Mouse (Mus musculus) liver, embryonic 11.5 days (tissue): ENCODE measurements around the gene Laptm5. TPM values are rescaled to one million over a fixed set of nuclear protein-coding genes. Genes with fewer than 3 reads are reported as not detected.
A peak's percentile ranks its signal among the peaks of the same experiment; 100 is the strongest.

Experiments used
- ATAC-seq: fragments of 200-750 bp; cut with Nextera tagmentation; replicated peaks from 2 replicates; pipeline ENCODE4 v1.8.0; 2017; ENCODE audit warnings: moderate number of reproducible peaks, mild to moderate bottlenecking, moderate TSS enrichment, moderate library complexity; ENCODE audit not compliant: low FRiP score
- DNase-seq: peaks from one replicate; pipeline ENCODE4 v3.0.0-alpha.2; 2017; ENCODE audit warnings: low spot score
- H3K27ac ChIP-seq: fragments of 300-500 bp; sonication (generic); 2 replicates; pipeline ENCODE4 v1.5.1; 2014; ENCODE audit warnings: mild to moderate bottlenecking, low read depth, low read length, control low read depth
- H3K27me3 ChIP-seq: fragments of 300-500 bp; sonication (generic); replicated peaks from 2 replicates; pipeline ENCODE4 v1.6.1; 2014; ENCODE audit warnings: low read length, mixed read lengths; ENCODE audit not compliant: control insufficient read depth, insufficient read depth
- H3K36me3 ChIP-seq: fragments of 300-500 bp; sonication (generic); 2 replicates; pipeline ENCODE4 v1.6.1; 2014; ENCODE audit warnings: mild to moderate bottlenecking, low read length, moderate library complexity, mixed read lengths; ENCODE audit not compliant: control insufficient read depth, insufficient read depth
- H3K4me1 ChIP-seq: fragments of 300-500 bp; sonication (generic); replicated peaks from 2 replicates; pipeline ENCODE4 v1.6.1; 2014; ENCODE audit warnings: low read length, mixed read lengths; ENCODE audit not compliant: control insufficient read depth, insufficient read depth
- H3K4me2 ChIP-seq: fragments of 300-500 bp; sonication (generic); 2 replicates; pipeline ENCODE4 v1.6.1; 2014; ENCODE audit warnings: mild to moderate bottlenecking, control low read depth, moderate library complexity
- H3K4me3 ChIP-seq: fragments of 300-500 bp; sonication (generic); 2 replicates; pipeline ENCODE4 v1.5.1; 2014; ENCODE audit warnings: low read depth, low read length, control low read depth
- H3K9ac ChIP-seq: fragments of 300-500 bp; sonication (generic); 2 replicates; pipeline ENCODE4 v1.6.1; 2014; ENCODE audit warnings: low read depth, low read length, control low read depth
- H3K9me3 ChIP-seq: fragments of 300-500 bp; sonication (generic); 2 replicates; pipeline ENCODE4 v1.6.1; 2016; ENCODE audit warnings: low read length, inconsistent platforms, mixed read lengths; ENCODE audit not compliant: control insufficient read depth
- WGBS: fragments of 180-500 bp; shearing (Covaris S2); extraction: QIAGEN DNeasy Blood & Tissue Kit; methylation state at CpG from one replicate; pipeline ENCODE4 v1.1.7; 2014; 5-methylcytosine and 5-hydroxymethylcytosine counted together
- polyA plus RNA-seq: library from polyadenylated mRNA; unstranded; fragments of >200 nt; fragmentation: Nextera tagmentation; extraction: Ambion mirVana; gene quantifications from 2 replicates; pipeline ENCODE4 v1.2.1, GENCODE M21; 2014

The Laptm5 gene
- polyA plus RNA-seq, 1 experiment from 2014 or later, result 93.3 TPM

GRCm38 (mm10) chr4:130914011-130914410 is 1.1 kb downstream of the Laptm5 start:
- H3K36me3 ChIP-seq, result no peaks in the 10 kb centered on the region
- H3K9me3 ChIP-seq, result no peaks in the 10 kb centered on the region
- H3K4me1 ChIP-seq, result peaks cover 48% of the 10 kb centered on the region
- WGBS, result 46% methylated on average over 4 of the region's 4 CpGs
- DNase-seq (no peak), ATAC-seq (peak; percentile 39)
- peak overlapping the region; percentile 60 for H3K4me2 ChIP-seq
- no peaks in the 10 kb centered on the region for H3K27me3 ChIP-seq
- peak overlapping the region; percentile 42 for H3K4me3 ChIP-seq
- H3K9ac ChIP-seq, result peak overlapping the region; percentile 50
- peak overlapping the region; percentile 75; the same call in 1 of the 2 replicates for H3K27ac ChIP-seq

GRCm38 (mm10) chr4:130914527-130914926 is 1.6 kb downstream of the Laptm5 start:
- whole genome bisulfite sequencing, result 37% methylated on average over 7 of the region's 7 CpGs
- no peak overlapping the region for H3K27ac ChIP-seq
- no peaks in the 10 kb centered on the region for H3K36me3 ChIP-seq
- no peak for ATAC-seq
- peaks cover 48% of the 10 kb centered on the region for H3K4me1 ChIP-seq
- peak overlapping the region; percentile 50; the same call in 1 of the 2 replicates for H3K9ac ChIP-seq
- H3K4me2 ChIP-seq, result peak overlapping the region; percentile 60
- no peak for DNase-seq
- H3K4me3 ChIP-seq, result peak overlapping the region; percentile 42
- no peaks in the 10 kb centered on the region for H3K27me3 ChIP-seq
- H3K9me3 ChIP-seq, result no peaks in the 10 kb centered on the region

GRCm38 (mm10) chr4:130915006-130915667 is 2.2 kb downstream of the Laptm5 start:
- DNase-seq (no peak), ATAC-seq (no peak)
- 42% methylated on average over 12 of the region's 12 CpGs for WGBS
- no peaks in the 10 kb centered on the region for H3K36me3 ChIP-seq
- H3K4me3 ChIP-seq, result peak overlapping the region; percentile 42
- no peaks in the 10 kb centered on the region for H3K9me3 ChIP-seq
- H3K4me1 ChIP-seq, result peaks cover 46% of the 10 kb centered on the region
- H3K4me2 ChIP-seq, result peak overlapping the region; percentile 60
- no peak overlapping the region for H3K9ac ChIP-seq
- no peak overlapping the region for H3K27ac ChIP-seq
- H3K27me3 ChIP-seq, result no peaks in the 10 kb centered on the region

GRCm38 (mm10) chr4:130915668-130916035 is 2.7 kb downstream of the Laptm5 start:
- Histone ChIP-seq H3K27me3 (no peaks in the 10 kb centered on the region), H3K9ac (no peak overlapping the region), H3K9me3 (no peaks in the 10 kb centered on the region), H3K4me3 (no peak overlapping the region), H3K36me3 (no peaks in the 10 kb centered on the region), H3K4me1 (peaks cover 45% of the 10 kb centered on the region), H3K27ac (no peak overlapping the region), H3K4me2 (peak overlapping the region; percentile 60)
- WGBS, result 61% methylated on average over 7 of the region's 7 CpGs
- DNase-seq (no peak), ATAC-seq (no peak)

GRCm38 (mm10) chr4:130916639-130917038 is 3.7 kb downstream of the Laptm5 start:
- no peaks in the 10 kb centered on the region for H3K9me3 ChIP-seq
- H3K36me3 ChIP-seq, result no peaks in the 10 kb centered on the region
- DNase-seq (no peak), ATAC-seq (no peak)
- no peak overlapping the region for H3K27ac ChIP-seq
- no peaks in the 10 kb centered on the region for H3K27me3 ChIP-seq
- no peak overlapping the region for H3K4me3 ChIP-seq
- 66% methylated on average over 7 of the region's 7 CpGs for WGBS
- H3K4me1 ChIP-seq, result peaks cover 45% of the 10 kb centered on the region
- H3K4me2 ChIP-seq, result no peak overlapping the region
- H3K9ac ChIP-seq, result no peak overlapping the region

- Histone ChIP-seq H3K4me3 (no peak overlapping the region), H3K27me3 (no peaks in the 10 kb centered on the region), H3K36me3 (no peaks in the 10 kb centered on the region), H3K4me1 (peaks cover 45% of the 10 kb centered on the region), H3K4me2 (no peak overlapping the region), H3K9me3 (no peaks in the 10 kb centered on the region), H3K27ac (no peak overlapping the region), H3K9ac (no peak overlapping the region)
- ATAC-seq (no peak), DNase-seq (no peak)
- WGBS, result 62% methylated on average over 4 of the region's 4 CpGs
Measured at GRCm38 (mm10) chr4:130917564-130917963, 4.6 kb downstream of the Laptm5 start.

- H3K36me3 ChIP-seq, result no peaks in the 10 kb centered on the region
- no peak overlapping the region for H3K9ac ChIP-seq
- no peak overlapping the region for H3K4me3 ChIP-seq
- WGBS, result 62% methylated on average over 10 of the region's 10 CpGs
- no peak for DNase-seq
- no peaks in the 10 kb centered on the region for H3K9me3 ChIP-seq
- peaks cover 36% of the 10 kb centered on the region for H3K4me1 ChIP-seq
- no peak for ATAC-seq
- H3K27me3 ChIP-seq, result no peaks in the 10 kb centered on the region
- H3K4me2 ChIP-seq, result no peak overlapping the region
- H3K27ac ChIP-seq, result no peak overlapping the region; the same call in 1 of the 2 replicates
Measured at GRCm38 (mm10) chr4:130918805-130919749, 6.2 kb downstream of the Laptm5 start.

- Histone ChIP-seq H3K4me1 (peaks cover 29% of the 10 kb centered on the region), H3K27me3 (no peaks in the 10 kb centered on the region), H3K4me2 (no peak overlapping the region), H3K9me3 (no peaks in the 10 kb centered on the region), H3K4me3 (no peak overlapping the region), H3K27ac (no peak overlapping the region), H3K9ac (no peak overlapping the region), H3K36me3 (no peaks in the 10 kb centered on the region)
- ATAC-seq (no peak), DNase-seq (no peak)
- WGBS, result 59% methylated on average over 9 of the region's 9 CpGs
Measured at GRCm38 (mm10) chr4:130919750-130920356, 6.9 kb downstream of the Laptm5 start.
